Mouse (Mus musculus) CH12.LX (cell line): ENCODE measurements around the gene Plekhm1.
A peak's percentile ranks its signal among the peaks of the same experiment; 100 is the strongest.

Experiments
- CHD1 ChIP-seq: IDR thresholded peaks from 2 replicates; pipeline ENCODE4 v1.6.1; 2012; ENCODE audit warnings: low read depth, low read length, improper control_type of control experiment, inconsistent platforms
- CTCF ChIP-seq, 2 experiments: IDR thresholded peaks in 1 of 2; conservative IDR thresholded peaks in 1 of 2; 2 replicates each; pipeline ENCODE4 v1.5.1; 2011 to 2012; ENCODE audit warnings: low read depth in 2 of 2, low read length in 2 of 2, improper control_type of control experiment in 1 of 2, inconsistent platforms in 1 of 2, mild to moderate bottlenecking in 1 of 2, moderate library complexity in 1 of 2
- E2F4 ChIP-seq: IDR thresholded peaks from 2 replicates; pipeline ENCODE4 v1.6.1; 2011; ENCODE audit warnings: low read depth, low read length, improper control_type of control experiment; ENCODE audit not compliant: insufficient replicate concordance
- EP300 ChIP-seq: IDR thresholded peaks from 2 replicates; pipeline ENCODE4 v1.6.1; 2011; ENCODE audit warnings: low read length, improper control_type of control experiment
- JUN ChIP-seq: IDR thresholded peaks from 2 replicates; pipeline ENCODE4 v1.6.1; 2011; ENCODE audit warnings: low read depth, mild to moderate bottlenecking, low read length, improper control_type of control experiment, moderate library complexity; ENCODE audit not compliant: insufficient read depth
- NRF1 ChIP-seq: IDR thresholded peaks from 2 replicates; pipeline ENCODE4 v1.6.1; 2014; ENCODE audit warnings: low read depth, mild to moderate bottlenecking, inconsistent platforms, low read length, improper control_type of control experiment, moderate library complexity
- POLR2A ChIP-seq: IDR thresholded peaks from 2 replicates; pipeline ENCODE4 v1.6.1; 2011; ENCODE audit warnings: low read depth, mild to moderate bottlenecking, improper control_type of control experiment, low read length
- SMC3 ChIP-seq: IDR thresholded peaks from 2 replicates; pipeline ENCODE4 v1.6.1; 2011; ENCODE audit warnings: low read depth, low read length, improper control_type of control experiment
- USF2 ChIP-seq: conservative IDR thresholded peaks from 2 replicates; pipeline ENCODE4 v1.6.1; 2011; ENCODE audit warnings: low read depth, low read length, improper control_type of control experiment
- ZC3H11A ChIP-seq: IDR thresholded peaks from 2 replicates; pipeline ENCODE4 v1.6.1; 2012; ENCODE audit warnings: low read depth, mild to moderate bottlenecking, inconsistent platforms, low read length, improper control_type of control experiment

DNA sequence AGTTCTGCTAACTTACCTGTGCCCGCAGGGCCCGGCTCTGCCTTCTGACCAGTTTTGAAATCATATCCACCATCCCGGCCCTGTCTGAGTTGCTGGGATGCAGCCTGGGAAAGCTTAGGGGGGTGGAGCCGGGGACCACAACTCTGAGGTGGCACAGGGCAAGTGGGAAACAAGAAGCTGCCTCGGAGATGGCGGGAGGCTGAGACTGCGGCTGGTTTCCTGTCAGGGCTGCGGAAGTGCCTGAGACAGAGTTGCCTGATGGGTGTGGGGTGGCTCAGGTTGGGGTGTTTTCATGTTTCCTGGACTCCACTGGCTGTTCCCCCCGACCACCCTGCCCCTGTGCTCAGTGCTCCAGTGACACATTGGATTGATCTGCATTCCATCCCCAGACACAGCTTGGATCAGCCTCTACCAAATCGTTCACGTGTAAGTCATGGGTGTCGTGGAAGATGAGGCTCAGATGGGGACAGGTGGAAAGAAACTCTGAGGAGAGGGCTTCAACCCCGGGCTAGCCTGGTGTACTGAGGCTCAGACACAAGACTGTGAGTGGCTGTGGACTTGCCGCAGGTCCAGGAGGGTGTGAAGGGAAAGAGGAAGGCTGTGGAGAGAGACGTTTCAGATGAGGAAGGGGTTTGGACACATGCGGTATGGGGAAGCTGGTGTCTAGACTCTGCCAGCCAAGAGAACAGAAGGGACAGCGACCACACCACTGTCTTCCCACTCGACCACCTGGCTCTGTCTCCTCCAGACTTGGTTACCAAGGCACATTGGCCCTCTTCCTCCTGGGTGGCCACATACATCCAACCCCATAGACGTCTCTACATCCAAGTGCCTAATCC lies 67.8 kb downstream of the Plekhm1 start:
- TF ChIP-seq CTCF (conservative IDR thresholded peaks at IDR 0.05 in 1 of 2, IDR thresholded peaks at IDR 0.05 in 1 of 2; ENCODE audit: low read depth in 2 of 2, low read length in 2 of 2) = no peak
- peak; percentile 26; the same call in 1 of the 2 replicates for TF ChIP-seq NRF1
- TF ChIP-seq JUN = no peak
- TF ChIP-seq POLR2A = peak; percentile 89
- TF ChIP-seq EP300 = no peak
- no peak for TF ChIP-seq ZC3H11A
- TF ChIP-seq SMC3 = no peak
- peak; percentile 76; the same call in 1 of the 2 replicates for TF ChIP-seq E2F4
- no peak for TF ChIP-seq CHD1
- TF ChIP-seq USF2 = no peak
